Mouse (Mus musculus): ENCODE data around the gene Pde3b. TPM values are rescaled to one million over a fixed set of nuclear protein-coding genes. Genes with fewer than 3 reads are reported as not detected.

The Pde3b gene
- polyA plus RNA-seq, 1 experiment from 2014 or later, result 14.3 TPM

DNA sequence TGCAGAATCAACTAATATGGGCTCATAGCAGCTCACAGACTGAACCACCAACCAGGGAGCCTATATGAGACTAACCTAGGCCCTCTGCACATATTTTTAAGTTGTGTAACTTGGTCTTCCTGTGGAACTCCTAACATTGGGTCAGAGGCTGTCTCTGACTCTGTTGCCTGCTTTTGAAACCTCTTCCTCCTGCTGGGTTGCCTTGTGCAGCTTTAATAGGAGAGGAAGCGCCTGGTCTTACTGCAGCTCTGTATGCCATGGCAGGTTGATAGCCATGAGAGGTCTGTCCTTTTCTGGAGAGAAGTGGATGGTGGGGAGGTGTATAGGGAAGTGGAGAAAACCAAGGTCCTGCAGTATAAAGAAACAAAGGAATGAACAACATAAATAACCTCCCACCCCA, 44.8 kb downstream of the Pde3b start:
- Histone ChIP-seq H3K36me3 (replicated peaks; ENCODE audit: control insufficient read depth, insufficient read depth, low read depth, low read length) (no peaks in the 10 kb centered on the region), H3K27me3 (ENCODE audit: control insufficient read depth, insufficient read depth, low read length) (no peaks in the 10 kb centered on the region), H3K4me3 (ENCODE audit: low read depth, low read length) (no peak overlapping the region), H3K27ac (replicated peaks; ENCODE audit: low read depth, low read length) (no peak overlapping the region), H3K9me3 (replicated peaks; ENCODE audit: control insufficient read depth, low read length) (no peaks in the 10 kb centered on the region), H3K9ac (replicated peaks; ENCODE audit: low read length) (no peak overlapping the region), H3K4me2 (ENCODE audit: low read depth, low read length) (no peak overlapping the region), H3K4me1 (ENCODE audit: control insufficient read depth, insufficient read depth, low read length) (no peaks in the 10 kb centered on the region)
- DNase-seq (ENCODE audit: low spot score) (no peak), ATAC-seq (replicated peaks; ENCODE audit: insufficient number of reproducible peaks, low FRiP score, low TSS enrichment, low read depth) (no peak)
- 57% methylated on average over 1 of the region's 1 CpGs for WGBS

DNA sequence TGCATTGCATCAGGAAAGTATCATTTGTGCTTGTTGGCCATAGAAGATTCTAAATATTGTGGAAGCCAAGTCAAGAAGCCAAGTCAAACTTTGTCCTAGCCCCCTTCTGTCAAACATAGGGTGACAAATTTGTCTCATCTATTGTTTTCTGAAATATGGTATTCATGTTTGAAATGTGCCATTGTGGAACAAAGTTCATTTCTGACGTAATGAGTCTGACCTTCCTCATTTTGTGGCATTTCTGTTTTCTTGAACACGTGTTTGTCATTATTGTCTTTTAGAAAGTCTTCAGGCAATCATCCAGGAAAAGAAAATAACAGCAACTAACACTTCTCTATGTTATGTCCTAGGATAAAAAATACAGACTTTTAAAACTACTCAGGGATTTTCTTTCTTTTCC, 46.6 kb downstream of the Pde3b start:
- ATAC-seq (replicated peaks; ENCODE audit: insufficient number of reproducible peaks, low FRiP score, low TSS enrichment, low read depth) (no peak), DNase-seq (ENCODE audit: low spot score) (no peak)
- H3K4me1 ChIP-seq (ENCODE audit: control insufficient read depth, insufficient read depth, low read length), result no peaks in the 10 kb centered on the region
- H3K27ac ChIP-seq (replicated peaks; ENCODE audit: low read depth, low read length), result no peak overlapping the region
- no peak overlapping the region for H3K4me2 ChIP-seq (ENCODE audit: low read depth, low read length)
- no peaks in the 10 kb centered on the region for H3K36me3 ChIP-seq (replicated peaks; ENCODE audit: control insufficient read depth, insufficient read depth, low read depth, low read length)
- no peaks in the 10 kb centered on the region for H3K27me3 ChIP-seq (ENCODE audit: control insufficient read depth, insufficient read depth, low read length)
- no peak overlapping the region for H3K9ac ChIP-seq (replicated peaks; ENCODE audit: low read length)
- H3K4me3 ChIP-seq (ENCODE audit: low read depth, low read length), result no peak overlapping the region
- WGBS, result 50% methylated on average over 2 of the region's 2 CpGs
- no peaks in the 10 kb centered on the region for H3K9me3 ChIP-seq (replicated peaks; ENCODE audit: control insufficient read depth, low read length)

DNA sequence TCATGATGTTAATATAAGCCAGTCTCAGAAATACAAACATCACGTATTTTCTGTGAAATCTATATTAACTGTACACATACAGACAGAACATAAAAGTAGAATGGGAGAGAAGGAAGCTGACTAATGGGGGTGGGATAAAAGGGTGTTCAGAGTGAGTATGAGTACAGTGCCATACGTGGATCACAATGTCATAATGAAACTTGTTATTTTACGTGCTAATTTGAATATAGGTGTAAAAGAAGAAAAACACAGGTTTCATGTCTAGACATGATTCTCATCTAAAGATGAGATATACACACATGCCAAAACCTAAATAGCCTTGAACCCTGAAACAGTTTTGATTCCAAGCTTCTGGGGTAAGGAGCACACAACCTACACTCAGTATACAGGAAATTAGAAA, 51.3 kb downstream of the Pde3b start:
- no peaks in the 10 kb centered on the region for H3K27me3 ChIP-seq (ENCODE audit: control insufficient read depth, insufficient read depth, low read length)
- H3K9ac ChIP-seq (replicated peaks; ENCODE audit: low read length), result no peak overlapping the region
- no peak overlapping the region for H3K27ac ChIP-seq (replicated peaks; ENCODE audit: low read depth, low read length)
- no peak for DNase-seq (ENCODE audit: low spot score)
- no peaks in the 10 kb centered on the region for H3K36me3 ChIP-seq (replicated peaks; ENCODE audit: control insufficient read depth, insufficient read depth, low read depth, low read length)
- H3K4me1 ChIP-seq (ENCODE audit: control insufficient read depth, insufficient read depth, low read length), result no peaks in the 10 kb centered on the region
- ATAC-seq (replicated peaks; ENCODE audit: insufficient number of reproducible peaks, low FRiP score, low TSS enrichment, low read depth), result no peak
- H3K4me3 ChIP-seq (ENCODE audit: low read depth, low read length), result no peak overlapping the region
- H3K4me2 ChIP-seq (ENCODE audit: low read depth, low read length), result no peak overlapping the region
- no peaks in the 10 kb centered on the region for H3K9me3 ChIP-seq (replicated peaks; ENCODE audit: control insufficient read depth, low read length)
- WGBS, result 90% methylated on average over 3 of the region's 3 CpGs

DNA sequence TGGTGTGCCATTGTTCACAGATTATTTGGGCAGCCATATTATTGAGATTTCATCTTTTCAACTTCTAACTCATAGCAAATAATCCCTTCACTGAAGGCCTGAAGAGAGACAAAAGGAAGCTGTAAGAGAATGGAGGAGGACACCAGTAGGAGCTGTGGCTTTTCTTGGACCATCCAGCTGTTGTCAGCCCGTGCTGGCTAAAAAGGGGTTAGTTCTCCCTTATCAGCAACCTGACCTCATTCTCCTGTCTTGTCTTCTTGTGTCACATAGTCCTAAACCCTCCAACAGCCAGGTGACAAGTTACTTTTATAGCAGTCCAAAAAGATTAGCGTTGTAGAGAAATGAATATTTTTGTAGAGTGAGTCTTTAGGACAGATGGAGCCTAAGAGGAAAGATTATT, 57.4 kb downstream of the Pde3b start:
- Histone ChIP-seq H3K4me3 (ENCODE audit: low read depth, low read length) (no peak overlapping the region), H3K9me3 (replicated peaks; ENCODE audit: control insufficient read depth, low read length) (no peaks in the 10 kb centered on the region), H3K9ac (replicated peaks; ENCODE audit: low read length) (no peak overlapping the region), H3K4me1 (ENCODE audit: control insufficient read depth, insufficient read depth, low read length) (no peaks in the 10 kb centered on the region), H3K27me3 (ENCODE audit: control insufficient read depth, insufficient read depth, low read length) (no peaks in the 10 kb centered on the region), H3K4me2 (ENCODE audit: low read depth, low read length) (no peak overlapping the region), H3K27ac (replicated peaks; ENCODE audit: low read depth, low read length) (no peak overlapping the region), H3K36me3 (replicated peaks; ENCODE audit: control insufficient read depth, insufficient read depth, low read depth, low read length) (no peaks in the 10 kb centered on the region)
- 70% methylated on average over 2 of the region's 2 CpGs for WGBS
- ATAC-seq (replicated peaks; ENCODE audit: insufficient number of reproducible peaks, low FRiP score, low TSS enrichment, low read depth), result no peak
- no peak for DNase-seq (ENCODE audit: low spot score)

DNA sequence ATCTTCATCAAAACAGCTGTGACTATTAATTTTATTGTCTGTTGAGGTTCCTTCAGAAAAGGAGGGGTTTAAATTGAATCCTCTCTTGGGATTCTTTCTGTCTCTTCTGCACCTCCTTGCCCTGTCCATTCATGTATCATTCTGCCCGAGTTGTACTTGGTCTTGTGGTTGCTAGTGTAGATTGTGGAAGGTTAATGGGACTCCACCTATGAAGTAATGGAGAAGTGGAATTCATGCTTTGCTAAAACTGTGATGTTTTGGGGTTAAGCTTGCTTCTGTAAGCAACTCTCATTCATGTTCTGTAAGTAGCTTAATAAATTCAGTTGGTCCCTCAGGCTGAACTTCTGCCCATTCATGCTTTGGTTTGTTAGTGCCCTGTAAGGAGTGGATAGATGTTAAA, 59.8 kb downstream of the Pde3b start:
- no peaks in the 10 kb centered on the region for H3K36me3 ChIP-seq (replicated peaks; ENCODE audit: control insufficient read depth, insufficient read depth, low read depth, low read length)
- H3K27ac ChIP-seq (replicated peaks; ENCODE audit: low read depth, low read length), result no peak overlapping the region
- no peaks in the 10 kb centered on the region for H3K9me3 ChIP-seq (replicated peaks; ENCODE audit: control insufficient read depth, low read length)
- no peak overlapping the region for H3K9ac ChIP-seq (replicated peaks; ENCODE audit: low read length)
- no peak for DNase-seq (ENCODE audit: low spot score)
- ATAC-seq (replicated peaks; ENCODE audit: insufficient number of reproducible peaks, low FRiP score, low TSS enrichment, low read depth), result no peak
- no peaks in the 10 kb centered on the region for H3K4me1 ChIP-seq (ENCODE audit: control insufficient read depth, insufficient read depth, low read length)
- WGBS, result 81% methylated on average over 1 of the region's 1 CpGs
- no peak overlapping the region for H3K4me2 ChIP-seq (ENCODE audit: low read depth, low read length)
- H3K4me3 ChIP-seq (ENCODE audit: low read depth, low read length), result no peak overlapping the region
- H3K27me3 ChIP-seq (ENCODE audit: control insufficient read depth, insufficient read depth, low read length), result no peaks in the 10 kb centered on the region

DNA sequence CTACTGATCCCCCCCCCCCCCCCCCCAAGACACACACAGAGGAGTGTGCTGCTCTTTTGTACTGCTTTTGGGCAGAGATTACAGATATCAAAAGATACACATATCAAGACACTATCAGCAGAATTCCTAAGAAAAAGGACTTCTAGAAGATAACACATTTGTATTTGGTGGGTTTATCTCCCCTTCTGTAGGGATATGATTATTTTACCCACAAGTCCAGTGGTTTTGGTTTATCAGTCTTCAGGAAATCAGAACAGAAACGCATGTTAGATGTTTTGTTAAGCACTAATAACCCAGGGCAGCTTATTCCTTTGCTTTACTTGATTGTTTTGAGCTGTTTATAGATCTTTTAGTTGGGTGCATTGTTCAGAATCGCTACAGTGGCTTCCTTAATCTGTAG, 62.8 kb downstream of the Pde3b start:
- no peaks in the 10 kb centered on the region for H3K27me3 ChIP-seq (ENCODE audit: control insufficient read depth, insufficient read depth, low read length)
- H3K9me3 ChIP-seq (replicated peaks; ENCODE audit: control insufficient read depth, low read length), result no peaks in the 10 kb centered on the region
- H3K4me1 ChIP-seq (ENCODE audit: control insufficient read depth, insufficient read depth, low read length), result no peaks in the 10 kb centered on the region
- 81% methylated on average over 2 of the region's 2 CpGs for WGBS
- H3K36me3 ChIP-seq (replicated peaks; ENCODE audit: control insufficient read depth, insufficient read depth, low read depth, low read length), result no peaks in the 10 kb centered on the region
- no peak overlapping the region for H3K4me3 ChIP-seq (ENCODE audit: low read depth, low read length)
- H3K27ac ChIP-seq (replicated peaks; ENCODE audit: low read depth, low read length), result no peak overlapping the region
- no peak for ATAC-seq (replicated peaks; ENCODE audit: insufficient number of reproducible peaks, low FRiP score, low TSS enrichment, low read depth)
- no peak overlapping the region for H3K4me2 ChIP-seq (ENCODE audit: low read depth, low read length)
- H3K9ac ChIP-seq (replicated peaks; ENCODE audit: low read length), result no peak overlapping the region
- no peak for DNase-seq (ENCODE audit: low spot score)

DNA sequence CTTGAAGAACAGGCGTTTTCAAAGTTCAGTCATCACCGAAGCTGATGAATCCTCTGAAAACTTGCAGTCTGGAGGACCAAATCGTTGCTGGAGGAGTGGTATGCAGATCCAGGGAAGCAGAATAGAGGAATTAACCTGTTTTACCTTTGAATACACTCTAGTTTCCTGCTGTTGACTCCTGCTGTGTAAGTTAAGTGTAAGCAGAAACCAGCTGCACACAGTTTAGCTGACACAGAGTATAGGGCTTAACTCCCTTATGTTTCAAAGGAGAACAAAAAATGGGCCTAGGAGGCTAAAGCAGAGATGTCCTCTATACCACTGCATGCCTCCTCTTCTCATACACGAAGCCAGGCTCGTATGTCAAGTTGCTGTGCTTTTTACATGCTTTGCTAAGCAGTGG, 63.8 kb downstream of the Pde3b start:
- WGBS, result 32% methylated on average over 5 of the region's 5 CpGs
- ATAC-seq (replicated peaks; ENCODE audit: insufficient number of reproducible peaks, low FRiP score, low TSS enrichment, low read depth) (no peak), DNase-seq (ENCODE audit: low spot score) (no peak)
- no peaks in the 10 kb centered on the region for H3K36me3 ChIP-seq (replicated peaks; ENCODE audit: control insufficient read depth, insufficient read depth, low read depth, low read length)
- H3K9me3 ChIP-seq (replicated peaks; ENCODE audit: control insufficient read depth, low read length), result no peaks in the 10 kb centered on the region
- H3K4me1 ChIP-seq (ENCODE audit: control insufficient read depth, insufficient read depth, low read length), result no peaks in the 10 kb centered on the region
- no peak overlapping the region for H3K27ac ChIP-seq (replicated peaks; ENCODE audit: low read depth, low read length)
- no peaks in the 10 kb centered on the region for H3K27me3 ChIP-seq (ENCODE audit: control insufficient read depth, insufficient read depth, low read length)
- H3K9ac ChIP-seq (replicated peaks; ENCODE audit: low read length), result no peak overlapping the region
- no peak overlapping the region for H3K4me2 ChIP-seq (ENCODE audit: low read depth, low read length)
- H3K4me3 ChIP-seq (ENCODE audit: low read depth, low read length), result no peak overlapping the region

DNA sequence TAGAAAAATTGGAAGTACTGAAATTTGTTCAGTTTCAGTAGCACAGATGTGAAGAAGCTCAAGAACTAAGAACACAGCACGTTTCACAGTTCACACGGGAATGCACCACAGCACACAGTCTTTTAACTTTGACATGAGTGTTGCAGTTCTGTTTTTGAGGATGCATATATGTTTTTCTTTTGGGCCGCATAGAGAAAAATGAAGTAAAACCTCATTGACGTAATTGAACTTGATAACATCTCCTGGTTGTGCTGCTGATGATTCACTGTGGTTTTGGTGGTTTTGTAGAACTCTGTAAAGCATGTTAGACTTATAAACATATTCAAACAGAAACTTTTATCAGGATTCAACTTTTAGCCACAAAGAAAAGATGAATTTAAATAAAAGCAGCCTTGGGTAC, 64.7 kb downstream of the Pde3b start:
- no peak overlapping the region for H3K27ac ChIP-seq (replicated peaks; ENCODE audit: low read depth, low read length)
- H3K9me3 ChIP-seq (replicated peaks; ENCODE audit: control insufficient read depth, low read length), result no peaks in the 10 kb centered on the region
- ATAC-seq (replicated peaks; ENCODE audit: insufficient number of reproducible peaks, low FRiP score, low TSS enrichment, low read depth) (no peak), DNase-seq (ENCODE audit: low spot score) (no peak)
- WGBS, result 73% methylated on average over 4 of the region's 4 CpGs
- H3K9ac ChIP-seq (replicated peaks; ENCODE audit: low read length), result no peak overlapping the region
- H3K36me3 ChIP-seq (replicated peaks; ENCODE audit: control insufficient read depth, insufficient read depth, low read depth, low read length), result no peaks in the 10 kb centered on the region
- no peaks in the 10 kb centered on the region for H3K27me3 ChIP-seq (ENCODE audit: control insufficient read depth, insufficient read depth, low read length)
- no peaks in the 10 kb centered on the region for H3K4me1 ChIP-seq (ENCODE audit: control insufficient read depth, insufficient read depth, low read length)
- no peak overlapping the region for H3K4me3 ChIP-seq (ENCODE audit: low read depth, low read length)
- no peak overlapping the region for H3K4me2 ChIP-seq (ENCODE audit: low read depth, low read length)
